Mouse (Mus musculus) naive thymus-derived CD4-positive, alpha-beta T cell, adult 2 months (primary cell): ENCODE measurements around the gene Tbcel.
A peak's percentile ranks its signal among the peaks of the same experiment; 100 is the strongest.

Source experiments
- DNase-seq: peaks from one replicate; pipeline ENCODE4 v3.0.0-alpha.2; 2011; ENCODE audit warnings: low read depth

Gene Tbcel

GRCm38 (mm10) chr9:42507709-42508108 is at the start of gene Tbcel:
Gene Tbcel, minus strand, starts transcription at chr9:42507809.
- no peak for DNase-seq

GRCm38 (mm10) chr9:42555186-42555585 is 47.6 kb upstream of the Tbcel start:
- DNase-seq: no peak

GRCm38 (mm10) chr9:42550116-42550515 is 42.5 kb upstream of the Tbcel start:
- peak; percentile 68 for DNase-seq

- DNase-seq: no peak
Observed at GRCm38 (mm10) chr9:42548981-42549380, 41.4 kb upstream of the Tbcel start.

GRCm38 (mm10) chr9:42544521-42544920 is 36.9 kb upstream of the Tbcel start:
- DNase-seq: no peak

GRCm38 (mm10) chr9:42533491-42533890 is 25.9 kb upstream of the Tbcel start:
- no peak for DNase-seq

GRCm38 (mm10) chr9:42533041-42533440 is 25.4 kb upstream of the Tbcel start:
- DNase-seq: no peak

GRCm38 (mm10) chr9:42531951-42532350 is 24.3 kb upstream of the Tbcel start:
- no peak for DNase-seq

GRCm38 (mm10) chr9:42530221-42531152 is 22.9 kb upstream of the Tbcel start:
- no peak for DNase-seq

- peak; percentile 70 for DNase-seq
Observed at GRCm38 (mm10) chr9:42520587-42521084, 13.0 kb upstream of the Tbcel start.

GRCm38 (mm10) chr9:42518163-42518562 is 10.6 kb upstream of the Tbcel start:
- DNase-seq: no peak

GRCm38 (mm10) chr9:42513159-42513558 is 5.5 kb upstream of the Tbcel start:
- no peak for DNase-seq

- no peak for DNase-seq
Observed at GRCm38 (mm10) chr9:42512312-42512711, 4.7 kb upstream of the Tbcel start.

GRCm38 (mm10) chr9:42508235-42508634 is 626 bp upstream of the Tbcel start:
- DNase-seq: no peak

- DNase-seq: no peak
Observed at GRCm38 (mm10) chr9:42507022-42507421, 587 bp downstream of the Tbcel start.

- DNase-seq: no peak
Observed at GRCm38 (mm10) chr9:42504971-42505510, 2.6 kb downstream of the Tbcel start.

GRCm38 (mm10) chr9:42504559-42504958 is 3.0 kb downstream of the Tbcel start:
- DNase-seq: no peak

- no peak for DNase-seq
Observed at GRCm38 (mm10) chr9:42503709-42504108, 3.9 kb downstream of the Tbcel start.

- no peak for DNase-seq
Observed at GRCm38 (mm10) chr9:42496296-42496695, 11.3 kb downstream of the Tbcel start.

GRCm38 (mm10) chr9:42491780-42492179 is 15.8 kb downstream of the Tbcel start:
- DNase-seq: no peak

GRCm38 (mm10) chr9:42490589-42491382 is 16.8 kb downstream of the Tbcel start:
- no peak for DNase-seq

- DNase-seq: peak; percentile 84
Observed at GRCm38 (mm10) chr9:42488071-42488470, 19.5 kb downstream of the Tbcel start.
